Mouse (Mus musculus): ENCODE results near the gene 5730409E04Rik. TPM values are rescaled to one million over a fixed set of nuclear protein-coding genes. Genes with fewer than 3 reads are reported as not detected.

5730409E04Rik gene
- polyA plus RNA-seq (2015; fragmentation: Nextera tagmentation; extraction: Ambion mirVana) = 1.2 and 2.0 TPM in 2 replicates

DNA sequence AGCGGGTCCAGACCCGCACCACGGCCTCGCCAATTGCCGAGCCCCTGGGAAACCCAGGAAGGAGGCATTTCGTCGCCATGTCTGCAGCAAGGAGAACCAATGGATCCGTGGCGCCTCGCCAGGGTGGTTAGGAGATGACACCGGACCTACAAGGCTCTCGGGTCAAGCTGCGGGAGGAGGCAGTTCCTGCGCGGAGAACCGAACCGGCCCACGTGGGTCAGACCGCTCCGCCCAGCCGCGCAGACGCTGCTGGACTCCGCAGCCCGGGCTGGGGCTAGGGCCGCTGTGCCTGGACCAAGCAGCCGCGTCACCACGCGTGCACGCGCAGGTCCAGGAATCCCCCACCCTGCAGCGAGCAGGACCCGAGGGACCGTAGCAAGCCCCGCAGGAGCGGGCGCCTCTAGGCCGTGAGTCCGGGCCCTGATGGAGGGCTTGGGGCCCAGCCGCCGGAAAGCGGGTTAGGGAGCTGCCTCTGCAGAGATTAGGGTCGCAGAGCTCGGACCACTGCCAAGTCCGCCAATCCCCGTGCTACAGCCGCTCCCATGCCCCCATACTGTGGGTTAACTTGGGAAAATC is at the start of gene 5730409E04Rik:
5730409E04Rik (plus strand) TSS at position 213 of the 576 bp plus-strand sequence.

Other genes starting within 250 kb of the 5730409E04Rik start
- 7.5 and 8.5 TPM in 2 replicates for gene Ago3, start 180.3 kb upstream of the 5730409E04Rik start, polyA plus RNA-seq (2015; fragmentation: Nextera tagmentation; extraction: Ambion mirVana)
- gene Ago1, start 141.2 kb upstream of the 5730409E04Rik start, polyA plus RNA-seq (2015; fragmentation: Nextera tagmentation; extraction: Ambion mirVana) = 2.6 and 3.3 TPM in 2 replicates
- gene Ago4, start 76.3 kb upstream of the 5730409E04Rik start, polyA plus RNA-seq (2015; fragmentation: Nextera tagmentation; extraction: Ambion mirVana) = 1.3 and 1.4 TPM in 2 replicates
- 58.1 and 77.2 TPM in 2 replicates for gene Clspn, start 52.9 kb upstream of the 5730409E04Rik start, polyA plus RNA-seq (2015; fragmentation: Nextera tagmentation; extraction: Ambion mirVana)
- gene Psmb2, start 67.8 kb downstream of the 5730409E04Rik start, polyA plus RNA-seq (2015; fragmentation: Nextera tagmentation; extraction: Ambion mirVana) = 324 and 341 TPM in 2 replicates
- not detected in 2 replicates for gene Tfap2e, start 126.4 kb downstream of the 5730409E04Rik start, polyA plus RNA-seq (2015; fragmentation: Nextera tagmentation; extraction: Ambion mirVana)
- 9.2 and 11.3 TPM in 2 replicates for gene Ncdn, start 143.6 kb downstream of the 5730409E04Rik start, polyA plus RNA-seq (2015; fragmentation: Nextera tagmentation; extraction: Ambion mirVana)
- gene AU040320, start 143.7 kb downstream of the 5730409E04Rik start, polyA plus RNA-seq (2015; fragmentation: Nextera tagmentation; extraction: Ambion mirVana) = 10.4 and 12.5 TPM in 2 replicates